Mouse (Mus musculus) embryo, embryonic 11.5 days (tissue): ENCODE data around the gene Gpn3.

ENCODE experiments used
- DNase-seq: peaks from one replicate; pipeline ENCODE4 v3.0.0-alpha.2; 2012; ENCODE audit warnings: low read depth, low spot score

Gene Gpn3

DNA sequence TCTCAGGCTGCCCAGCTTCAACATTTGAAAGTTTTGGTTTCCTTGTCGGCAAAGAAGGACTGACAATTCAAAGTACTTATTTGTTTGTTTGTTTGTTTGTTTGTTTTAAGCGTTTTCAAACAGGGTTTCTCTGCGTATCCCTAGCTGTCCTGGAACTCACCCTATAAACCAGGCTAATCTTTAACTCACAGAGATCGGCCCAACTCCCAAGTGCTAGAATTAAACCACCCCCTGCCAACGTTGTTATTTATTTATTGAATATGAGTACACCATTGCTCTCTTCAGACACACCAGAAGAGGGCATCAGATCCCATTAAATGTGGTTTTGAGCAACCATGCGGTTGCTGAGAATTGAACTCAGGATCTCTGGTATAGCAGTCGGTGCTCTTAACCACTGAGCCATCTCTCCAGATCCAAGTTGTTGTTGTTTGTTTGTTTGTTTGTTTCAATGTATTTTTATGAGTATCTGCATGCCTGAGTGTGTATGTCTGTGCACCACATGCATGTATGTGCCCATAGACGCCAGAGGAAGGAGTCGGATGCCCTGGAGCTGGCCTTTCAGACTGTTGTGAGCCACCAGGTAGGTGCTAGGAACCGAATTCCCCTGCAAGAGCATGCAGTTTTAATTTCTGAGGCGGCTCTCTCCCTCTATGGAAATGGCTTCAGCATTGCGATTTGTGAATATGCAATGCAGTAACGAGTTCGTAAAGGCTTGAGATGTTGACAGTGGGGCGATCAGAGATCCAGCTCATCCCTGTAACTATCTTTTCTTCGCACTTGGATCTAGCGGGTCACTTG, 49.8 kb downstream of the Gpn3 start, which contains the start of gene Anapc7:
Anapc7 (plus strand) TSS at position 423 of the 798 bp plus-strand sequence.
- no peak for DNase-seq

DNA sequence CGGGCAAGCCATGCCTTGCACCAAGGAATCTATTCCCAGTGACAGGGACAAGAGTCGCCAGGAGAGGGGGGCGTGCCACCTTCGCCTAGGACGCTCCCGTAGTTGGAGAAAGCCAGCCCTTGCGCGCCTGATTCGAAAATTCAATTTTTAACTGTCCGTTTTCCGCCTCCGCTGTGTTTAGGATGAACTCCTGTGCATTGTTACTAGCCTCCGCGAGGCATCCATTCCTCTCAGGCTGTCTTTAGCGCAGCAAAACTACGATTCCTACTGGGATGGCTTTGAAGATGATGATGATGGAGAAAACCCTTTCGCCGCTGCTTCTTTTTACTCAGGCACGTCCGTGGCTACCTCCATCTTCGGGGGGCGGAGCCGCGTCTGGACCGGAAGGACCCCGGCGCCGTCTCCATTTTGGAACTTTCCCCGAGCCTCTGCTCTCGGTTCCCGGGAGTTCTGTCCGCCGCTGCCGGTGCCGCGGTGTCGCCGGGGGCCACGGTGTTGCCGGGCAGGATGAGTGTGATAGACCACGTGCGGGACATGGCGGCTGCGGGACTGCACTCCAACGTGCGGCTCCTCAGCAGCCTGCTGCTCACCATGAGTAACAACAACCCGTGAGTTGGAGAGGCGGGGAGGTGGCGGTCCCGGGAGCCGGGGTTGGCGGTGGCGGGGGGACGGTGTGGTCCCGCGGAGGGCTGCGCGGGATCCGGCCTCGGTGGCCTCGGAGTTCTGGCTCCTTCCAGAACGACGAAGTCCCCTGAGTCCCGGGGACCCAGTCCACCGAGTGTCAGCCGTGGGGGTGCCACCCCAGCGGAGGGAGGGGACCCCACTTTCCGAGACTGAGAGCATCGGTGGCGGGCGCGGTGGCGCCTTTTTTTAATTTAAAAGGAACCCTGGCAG, 50.6 kb downstream of the Gpn3 start:
- peak; percentile 77 for DNase-seq

DNA sequence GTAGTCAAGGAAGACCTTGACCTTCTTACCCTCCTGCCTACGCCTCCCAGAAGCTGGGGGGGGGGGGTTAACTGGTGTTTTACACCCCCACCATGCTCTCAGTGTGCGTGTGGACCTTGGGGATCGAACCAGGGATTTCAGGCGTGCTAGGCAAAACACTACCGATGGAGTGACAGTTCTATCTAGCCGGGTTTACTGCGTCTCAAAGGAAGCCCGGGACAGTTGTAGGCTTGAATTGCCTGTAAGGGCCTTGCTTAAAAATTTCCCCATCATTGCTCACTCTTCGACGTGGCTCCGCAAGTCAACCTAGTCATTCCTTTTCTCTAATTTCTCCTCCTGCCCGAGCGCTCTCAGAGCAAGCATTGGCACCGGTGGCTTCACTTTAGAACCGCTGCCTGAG, 51.4 kb downstream of the Gpn3 start:
- no peak for DNase-seq

DNA sequence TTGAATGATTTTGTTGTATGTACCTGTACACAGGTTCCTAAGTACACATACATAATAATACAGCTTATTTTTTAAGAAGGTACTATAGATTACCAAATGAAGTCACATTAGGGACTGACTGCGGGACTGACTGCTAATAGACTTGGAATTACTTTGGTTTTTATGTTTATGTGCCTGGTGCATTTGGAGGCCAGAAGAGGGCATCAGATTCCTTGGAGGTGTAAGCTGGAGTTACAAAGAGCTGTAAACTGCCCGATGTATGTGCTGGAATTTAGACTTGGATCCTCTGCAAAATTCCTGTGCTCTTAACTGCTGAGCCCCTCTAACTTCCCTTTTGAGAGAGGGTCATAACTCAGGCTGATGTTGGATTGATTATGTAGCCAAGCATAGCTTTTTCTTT, 53.9 kb downstream of the Gpn3 start:
- DNase-seq: no peak

DNA sequence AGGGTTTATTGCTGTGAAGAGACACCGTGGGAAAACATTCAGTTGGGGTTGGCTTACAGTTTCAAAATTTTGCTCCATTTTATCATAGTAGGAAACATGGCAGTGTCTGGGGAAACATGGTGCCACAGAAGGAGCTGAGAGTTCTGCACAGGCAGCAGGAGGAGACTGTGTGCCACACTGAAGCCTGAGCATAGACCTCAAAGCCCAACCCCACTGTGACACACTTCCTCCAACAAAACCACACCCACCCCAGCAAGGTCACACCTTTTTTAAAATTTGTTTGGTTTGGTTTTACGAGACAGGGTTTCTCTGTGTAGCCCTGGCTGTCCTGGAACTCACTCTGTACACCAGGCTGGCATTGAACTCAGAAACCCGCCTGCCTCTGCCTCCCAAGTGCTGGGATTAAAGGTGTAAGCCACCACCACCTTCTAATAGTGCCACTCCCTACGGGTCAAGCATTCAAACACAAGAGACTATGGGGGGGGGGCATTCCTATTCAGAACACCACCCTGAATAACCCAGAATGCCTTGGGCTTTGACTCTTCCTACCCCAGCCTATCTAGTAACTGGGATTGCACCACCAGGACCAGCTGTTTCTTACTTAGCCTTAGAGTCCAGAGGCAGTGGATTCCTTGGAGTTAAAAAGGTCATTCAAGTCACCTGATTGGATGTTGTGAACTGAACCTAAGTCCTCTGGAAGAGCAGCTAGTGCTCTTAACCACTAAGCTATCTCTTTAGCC, 58.5 kb downstream of the Gpn3 start:
- no peak for DNase-seq

DNA sequence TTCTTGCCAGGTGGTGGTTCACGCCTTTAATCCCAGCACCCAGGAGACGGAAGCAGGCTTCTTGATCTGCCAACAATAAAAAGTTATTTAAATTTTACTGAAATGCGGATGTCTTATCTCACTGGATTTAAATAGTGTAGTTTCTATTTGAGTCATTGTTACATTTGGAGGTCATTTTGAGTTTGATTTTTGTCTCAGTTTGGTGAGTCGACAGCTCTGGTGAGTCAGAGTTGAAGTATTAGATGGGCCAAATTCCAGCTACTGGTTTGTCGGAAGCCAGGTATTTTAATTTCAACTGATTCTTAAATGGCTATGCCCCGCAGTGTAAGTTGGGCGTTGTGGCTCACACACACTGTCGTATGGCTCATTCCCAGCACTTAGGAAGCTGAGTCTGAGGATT, 59.5 kb downstream of the Gpn3 start:
- DNase-seq: no peak
